Mouse (Mus musculus) spleen, postnatal 14 days (tissue): ENCODE data around the gene Cdrt4.
A peak's percentile ranks its signal among the peaks of the same experiment; 100 is the strongest.

ENCODE experiments used
- DNase-seq, 2 experiments: peaks; one replicate each; pipeline ENCODE4 v3.0.0; 2021 to 2022; ENCODE audit warnings: low spot score in 2 of 2

Gene Cdrt4

DNA sequence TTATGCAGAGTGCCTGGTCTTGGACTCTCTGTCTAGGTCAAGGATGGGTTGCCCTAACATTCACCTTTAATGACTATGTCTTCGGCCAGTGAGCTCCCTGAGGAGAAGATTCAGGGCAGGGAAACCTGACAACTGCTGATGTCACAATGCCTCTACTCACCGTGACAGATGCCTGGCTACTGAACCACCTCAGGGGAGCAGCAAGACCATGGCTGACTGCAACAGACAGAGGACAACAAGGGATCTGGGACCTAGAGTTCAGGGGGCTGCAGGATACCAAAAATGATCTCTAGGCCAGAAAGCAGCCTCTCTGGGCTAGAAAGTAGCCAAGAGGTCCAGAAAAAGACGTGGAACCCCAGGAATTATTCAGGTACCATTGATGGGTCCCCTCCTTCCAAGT, at the start of gene Cdrt4:
Gene Cdrt4, plus strand, starts transcription at position 182 of the 400 bp plus-strand sequence.
- DNase-seq: no peak

DNA sequence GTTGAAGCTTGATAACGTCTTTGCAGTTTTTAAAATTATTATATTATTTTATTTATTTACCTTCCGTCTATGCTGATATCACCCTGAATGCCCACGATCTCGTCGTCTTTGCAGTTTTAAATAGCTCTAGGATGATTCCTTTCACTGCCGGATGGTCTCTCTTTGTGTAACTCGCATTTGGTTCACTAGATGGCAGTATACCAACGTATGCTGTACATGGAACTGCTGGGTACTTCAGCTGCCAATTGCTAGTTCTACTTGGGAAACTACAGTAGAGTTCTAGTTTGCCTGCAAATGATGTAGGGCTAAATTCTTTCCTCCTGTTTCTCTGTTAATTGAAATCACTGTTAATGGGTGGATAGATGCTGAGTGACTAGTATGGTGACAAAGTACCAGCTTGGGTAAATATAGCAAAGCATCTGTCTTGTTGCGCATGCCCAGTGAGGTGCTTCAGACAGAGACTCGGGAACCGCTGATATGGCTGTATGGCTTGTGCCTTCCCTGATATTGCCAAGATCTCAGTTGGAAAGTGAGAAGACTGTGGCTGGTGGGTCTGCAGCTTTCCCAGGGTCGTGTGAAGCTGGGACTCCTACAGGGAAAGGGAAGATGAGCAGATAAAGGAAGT, 49.2 kb upstream of the Cdrt4 start:
- DNase-seq: peak in 1 of 2 experiments; percentile 16

DNA sequence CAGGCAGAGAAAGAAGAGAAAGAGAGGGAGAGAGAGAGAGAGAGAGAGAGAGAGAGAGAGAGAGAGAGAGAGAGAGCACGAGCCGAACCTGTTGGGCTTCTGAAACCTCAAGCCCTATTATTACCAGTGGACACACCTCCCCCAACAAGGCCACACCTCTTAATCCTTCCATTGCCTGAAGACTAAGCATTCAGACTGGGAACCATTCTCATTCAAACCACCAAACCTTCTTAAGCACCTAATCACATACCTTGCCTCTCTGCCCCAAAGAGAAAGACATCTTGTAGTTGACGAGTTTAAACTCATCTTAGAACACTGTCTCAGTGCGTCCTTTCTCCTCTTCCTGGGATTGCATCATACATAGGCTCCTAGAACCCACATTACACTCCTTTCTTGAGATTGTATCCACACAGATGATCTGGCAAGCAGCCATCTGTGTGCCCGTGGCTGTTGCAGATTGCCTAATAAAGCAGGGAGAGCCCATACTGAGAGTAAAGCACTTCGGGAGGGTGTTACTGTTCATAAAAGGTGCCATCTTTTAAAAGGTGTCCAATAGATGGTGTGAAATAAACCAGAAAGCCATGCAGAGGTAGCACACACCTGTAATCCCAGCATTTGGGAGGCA, 47.0 kb upstream of the Cdrt4 start:
- DNase-seq: no peak

DNA sequence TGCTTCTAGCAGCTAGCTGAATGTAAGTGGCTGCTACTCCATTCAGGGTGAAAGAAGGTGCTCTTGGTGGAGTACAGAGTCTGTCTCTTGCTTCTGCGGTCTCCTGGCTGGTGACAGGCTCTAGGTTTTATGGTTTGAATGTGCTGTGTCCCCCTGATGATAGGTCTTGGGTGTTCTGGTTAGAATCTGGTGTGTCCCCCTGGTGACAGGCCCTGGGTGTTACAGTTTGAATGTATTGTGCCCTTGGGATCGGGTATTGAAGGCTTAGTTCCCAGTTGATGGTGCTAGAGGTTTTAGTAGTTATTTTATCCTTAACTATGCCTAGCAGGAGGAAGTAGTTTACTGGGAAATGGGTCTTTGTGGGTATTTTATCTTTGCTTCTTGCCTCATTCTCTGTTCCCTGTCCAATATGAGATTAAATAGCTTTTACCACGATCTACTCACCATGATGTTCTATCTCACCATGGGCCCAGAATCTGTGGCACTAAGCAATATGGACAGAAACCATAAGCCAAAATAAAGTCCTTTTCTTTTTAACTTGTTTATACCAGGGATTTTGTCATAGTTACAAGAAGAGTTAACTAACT, 41.2 kb upstream of the Cdrt4 start:
- DNase-seq: peak in 1 of 2 experiments; percentile 7

DNA sequence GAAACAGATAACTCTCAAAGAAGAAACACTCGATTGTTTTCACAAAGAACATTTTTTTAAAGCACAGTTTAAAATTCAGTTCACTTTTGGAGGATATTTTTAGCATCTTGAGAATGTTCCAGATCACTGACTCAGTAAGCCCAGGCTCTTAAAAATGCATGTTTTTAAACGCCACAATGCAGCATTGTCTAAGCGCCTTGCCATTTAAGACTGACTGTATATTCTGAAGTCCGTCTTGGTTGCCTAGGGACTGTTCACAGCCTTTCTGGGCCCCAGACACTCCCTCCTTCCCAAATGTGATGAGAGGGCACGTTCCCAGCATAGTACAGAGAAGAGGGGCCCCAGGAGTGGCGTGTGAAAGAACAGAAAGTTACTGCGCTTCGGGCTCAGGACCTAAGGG, 39.6 kb upstream of the Cdrt4 start:
- no peak for DNase-seq

DNA sequence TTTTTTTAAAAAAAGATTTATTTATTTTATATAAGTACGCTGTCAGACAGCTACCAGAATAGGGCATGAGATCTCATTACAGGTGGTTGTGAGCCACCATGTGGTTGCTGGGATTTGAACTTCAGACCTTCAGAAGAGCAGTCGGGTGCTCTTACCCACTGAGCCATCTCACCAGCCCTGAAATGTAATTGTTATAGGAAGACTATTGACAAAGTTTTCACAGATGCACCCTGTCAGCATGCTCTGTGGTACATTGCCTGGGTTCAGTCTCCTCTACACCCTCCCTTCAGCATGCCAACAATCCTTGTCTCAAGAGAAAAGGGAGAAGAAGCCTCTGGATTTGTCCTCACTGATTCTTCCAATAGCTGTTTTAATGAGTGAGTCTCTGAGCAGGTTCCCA, 37.9 kb upstream of the Cdrt4 start:
- no peak for DNase-seq

DNA sequence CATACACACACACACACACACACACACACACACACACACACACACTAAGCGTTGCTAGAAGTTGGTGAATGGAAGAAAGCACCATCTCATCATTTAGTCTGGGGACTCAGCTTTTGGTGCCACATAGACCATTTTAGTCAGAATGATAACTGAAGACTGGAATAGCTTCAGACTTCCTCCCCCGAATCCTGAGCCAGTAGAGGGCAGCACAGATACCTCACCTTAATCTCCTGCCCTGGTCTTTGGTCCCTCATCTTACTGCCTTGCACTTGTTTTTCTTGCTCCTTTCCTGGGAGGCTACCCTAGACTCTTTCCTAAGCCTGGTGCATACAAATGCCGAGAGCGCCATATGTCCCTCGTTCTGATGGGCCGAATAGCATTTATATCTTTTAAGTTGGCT, 36.5 kb upstream of the Cdrt4 start:
- no peak for DNase-seq

DNA sequence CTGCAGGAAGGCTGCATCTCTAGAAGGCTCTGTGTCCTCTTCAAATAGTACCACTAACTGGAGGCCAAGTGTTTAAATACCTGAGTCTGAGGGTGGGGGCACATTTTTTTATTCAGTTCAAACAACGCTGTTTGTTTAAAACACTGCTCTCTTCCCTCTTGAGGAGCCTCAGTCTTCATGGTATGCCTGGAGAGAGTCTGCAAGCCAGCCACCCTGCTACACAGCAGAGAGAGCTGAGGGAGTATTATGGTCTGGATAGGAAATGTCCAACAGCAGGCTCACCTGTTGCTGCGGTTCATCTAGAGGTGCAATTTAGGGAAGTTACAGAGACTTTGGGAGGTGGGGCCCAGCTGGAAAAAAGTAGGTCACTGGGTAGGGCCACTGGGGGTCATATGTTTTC, 35.5 kb upstream of the Cdrt4 start:
- DNase-seq: no peak

DNA sequence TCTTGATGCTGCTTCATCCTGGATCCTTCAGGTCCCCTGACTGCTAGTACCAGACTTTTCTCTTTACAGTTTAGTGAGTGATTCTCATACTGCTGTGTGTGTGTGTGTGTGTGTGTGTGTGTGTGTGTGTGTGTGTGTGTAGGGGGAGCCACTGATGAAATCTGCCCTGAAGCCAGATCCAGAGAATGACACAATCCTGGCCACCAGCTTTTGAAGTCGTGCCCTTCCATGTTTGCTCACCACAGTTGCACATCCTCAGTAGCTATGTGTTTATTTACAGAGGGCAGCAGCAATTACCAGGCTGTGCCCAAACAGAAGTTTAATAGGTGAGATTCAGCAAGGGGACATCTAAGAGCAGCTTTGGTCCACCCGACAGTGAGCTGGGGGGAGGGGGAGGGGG, 34.2 kb upstream of the Cdrt4 start:
- DNase-seq: no peak

DNA sequence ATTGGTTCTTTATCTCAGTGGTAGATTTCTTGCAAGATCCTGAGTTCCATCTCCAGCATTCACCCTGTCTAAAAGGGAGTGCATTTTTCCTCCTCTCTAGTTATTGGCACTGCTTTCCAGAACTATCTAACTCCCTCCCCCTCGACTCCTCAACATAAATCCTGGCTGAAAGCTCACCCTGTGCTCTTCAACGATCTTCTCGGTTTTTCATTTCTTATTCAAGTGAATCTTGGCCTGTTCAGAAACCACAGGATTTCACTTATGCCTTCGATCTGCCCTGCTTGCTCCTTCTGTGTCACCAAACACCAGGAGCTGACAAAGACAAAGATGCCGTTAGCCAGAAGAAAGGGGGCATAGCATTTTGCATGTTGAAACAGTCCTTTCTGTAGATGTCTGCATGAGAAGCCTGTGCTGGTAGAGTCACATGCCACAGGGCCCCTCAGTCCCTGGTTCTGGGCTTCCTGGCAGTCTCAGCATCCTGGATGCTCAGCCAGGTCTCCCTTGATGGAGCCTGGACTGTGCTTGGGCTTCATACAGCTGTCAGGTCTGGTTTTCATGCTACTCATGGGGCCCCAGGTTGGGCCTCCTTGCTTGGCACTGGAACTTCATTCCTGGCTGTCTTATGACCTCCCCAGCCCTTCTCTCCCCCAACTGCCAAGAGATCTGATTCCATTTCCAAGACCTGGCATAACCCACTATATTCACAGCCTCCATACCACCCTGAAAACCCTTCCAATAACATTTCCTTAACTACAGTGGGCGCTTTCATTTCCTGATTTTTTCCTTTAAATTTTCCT, 30.8 kb upstream of the Cdrt4 start:
- no peak for DNase-seq

DNA sequence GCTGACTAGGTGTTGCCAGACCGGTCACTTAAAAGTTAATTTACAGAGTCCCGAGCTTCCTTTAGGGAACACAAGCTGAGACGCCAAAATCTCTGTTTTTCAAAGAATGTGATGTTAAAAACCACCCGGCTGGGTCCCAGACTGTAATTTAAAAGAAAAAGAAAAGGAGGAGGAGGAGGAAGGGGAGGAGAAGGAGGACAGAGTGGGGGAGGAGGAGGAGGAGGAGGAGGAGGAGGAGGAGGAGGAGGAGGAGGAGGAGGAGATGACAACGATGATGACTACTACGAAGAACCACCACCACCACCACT, 30.3 kb upstream of the Cdrt4 start:
- no peak for DNase-seq

DNA sequence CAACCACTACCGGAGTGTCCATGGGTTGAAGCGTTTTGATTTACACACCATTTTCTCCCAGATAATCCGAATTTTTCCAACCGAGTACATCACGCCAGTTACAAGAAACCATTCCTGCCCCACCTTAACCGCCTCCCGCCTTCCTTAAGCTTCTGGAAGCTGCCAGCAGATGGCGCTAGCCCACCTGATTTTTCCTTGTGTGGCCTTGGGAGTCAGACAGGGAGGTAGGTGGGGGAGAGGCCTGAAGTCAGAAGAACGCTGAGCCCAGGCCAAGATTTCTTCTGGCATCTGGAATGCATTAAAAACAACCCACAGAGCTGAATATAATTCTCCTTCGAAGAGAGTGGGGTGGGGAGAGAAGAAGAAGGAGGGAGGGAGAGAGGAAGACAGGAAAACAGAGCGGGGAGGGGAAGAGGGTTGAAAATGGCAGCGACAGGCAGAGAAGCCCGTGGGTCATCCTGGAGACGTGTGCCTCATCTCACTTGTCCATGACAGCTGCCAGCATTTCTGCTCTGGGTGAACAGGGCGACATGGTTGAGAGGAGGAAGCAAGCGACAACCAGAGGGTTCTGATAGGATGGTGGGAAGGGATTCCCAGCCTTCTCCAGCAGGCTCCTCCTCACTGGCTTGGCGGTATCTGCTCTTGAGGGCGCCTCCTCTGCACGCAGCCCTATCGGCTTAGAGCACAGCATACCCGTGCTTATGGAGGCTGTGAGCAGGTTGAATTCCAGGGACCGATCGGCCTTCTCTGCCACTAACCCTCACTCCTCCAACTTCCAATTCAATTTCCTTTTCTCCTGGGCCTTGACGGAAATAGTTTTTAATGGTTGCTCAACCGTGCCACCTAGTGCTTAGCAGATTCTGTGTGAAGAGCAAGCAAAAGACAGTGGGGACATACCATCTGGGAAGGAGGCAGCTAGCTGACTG, 29.7 kb upstream of the Cdrt4 start:
- peak; percentile 18 to 48 for DNase-seq

DNA sequence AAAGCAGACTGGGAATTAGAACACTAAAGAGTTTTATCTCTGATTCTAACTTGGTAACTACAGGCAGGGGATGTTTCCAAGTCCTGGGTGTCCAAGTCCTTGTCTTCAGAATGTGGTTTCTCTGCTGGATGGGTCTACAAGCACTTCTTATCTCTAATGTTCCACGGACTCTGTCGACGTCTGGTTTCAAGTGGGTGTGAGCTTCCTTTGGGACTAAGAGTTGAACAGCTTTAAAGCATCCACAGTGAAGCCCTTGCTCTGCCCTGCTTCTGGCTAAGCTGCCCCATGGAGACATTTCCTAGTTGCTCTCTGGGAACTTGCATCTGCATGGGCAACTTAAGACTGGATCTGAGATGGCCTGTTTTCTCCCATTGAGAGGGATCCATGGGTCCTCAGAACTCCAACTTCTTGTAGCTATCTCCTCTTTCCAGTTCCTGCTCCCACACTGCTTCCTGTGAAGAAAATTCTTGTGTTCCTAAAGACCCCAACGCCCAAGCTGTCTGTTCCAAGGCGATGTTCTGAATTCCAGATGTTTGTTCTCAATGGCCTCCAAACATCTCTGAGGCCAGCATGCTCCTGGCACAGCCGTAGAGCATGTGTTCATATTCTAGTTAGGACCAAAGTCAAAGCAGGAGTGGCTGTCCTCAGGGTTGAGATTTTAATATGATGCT, 26.8 kb upstream of the Cdrt4 start:
- DNase-seq: no peak

DNA sequence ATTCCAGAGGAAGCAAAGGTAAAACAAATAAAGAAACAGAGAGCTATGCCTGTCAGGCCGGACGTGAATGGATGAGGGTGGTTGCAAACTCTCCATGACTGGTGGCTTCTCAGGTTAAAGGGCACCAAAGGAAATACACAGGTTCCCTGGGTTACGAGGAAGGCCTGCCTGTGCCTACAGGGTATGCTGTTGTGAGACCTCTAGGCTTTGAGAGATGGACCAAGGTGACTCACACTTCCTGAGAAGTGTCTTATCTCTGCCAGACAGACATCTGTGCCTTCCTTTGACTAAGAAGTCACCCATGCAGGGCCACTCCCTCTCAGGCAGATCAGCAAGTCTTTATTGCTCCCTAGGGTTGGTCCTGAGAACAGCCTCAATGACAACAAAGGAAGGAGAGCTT, 21.2 kb upstream of the Cdrt4 start:
- no peak for DNase-seq

DNA sequence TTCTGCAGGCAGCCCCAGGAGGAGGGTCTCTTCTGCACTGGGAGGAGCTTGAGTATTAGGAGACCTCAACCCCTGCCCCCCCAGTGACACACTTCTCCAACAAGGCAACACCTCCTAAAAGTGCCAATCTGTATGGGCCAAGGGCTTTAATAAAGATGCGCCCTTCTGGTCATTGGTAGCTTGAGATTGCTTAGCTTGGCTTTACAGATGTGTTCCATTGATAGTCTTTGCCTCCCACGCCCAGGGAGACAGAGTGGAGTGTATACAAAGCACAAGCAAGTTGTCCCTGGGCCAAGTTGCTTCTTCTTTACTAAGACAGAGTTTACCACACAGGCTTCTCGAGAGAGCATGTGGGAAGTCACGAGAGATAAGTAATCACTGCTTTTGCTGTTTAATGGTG, 20.4 kb upstream of the Cdrt4 start:
- no peak for DNase-seq

DNA sequence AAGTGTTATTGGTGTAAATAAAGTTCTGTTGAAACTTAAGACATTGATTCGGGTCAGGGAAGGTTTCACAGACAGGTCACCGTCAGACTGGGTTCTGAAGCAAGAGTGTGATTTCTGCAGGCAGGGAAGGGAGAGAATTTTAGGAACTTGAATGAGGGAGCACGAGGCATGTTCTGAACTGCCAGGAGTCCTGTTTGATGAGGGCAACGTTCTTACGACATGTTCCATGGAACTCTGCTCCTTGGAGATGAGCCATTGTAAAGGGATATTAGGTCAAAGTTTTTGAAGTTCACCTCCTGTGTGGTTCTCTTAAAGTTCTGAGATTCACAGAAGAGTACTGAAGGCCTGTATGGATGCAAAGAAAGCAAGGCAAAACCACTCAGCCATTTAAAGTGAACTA, 19.9 kb upstream of the Cdrt4 start:
- DNase-seq: no peak

DNA sequence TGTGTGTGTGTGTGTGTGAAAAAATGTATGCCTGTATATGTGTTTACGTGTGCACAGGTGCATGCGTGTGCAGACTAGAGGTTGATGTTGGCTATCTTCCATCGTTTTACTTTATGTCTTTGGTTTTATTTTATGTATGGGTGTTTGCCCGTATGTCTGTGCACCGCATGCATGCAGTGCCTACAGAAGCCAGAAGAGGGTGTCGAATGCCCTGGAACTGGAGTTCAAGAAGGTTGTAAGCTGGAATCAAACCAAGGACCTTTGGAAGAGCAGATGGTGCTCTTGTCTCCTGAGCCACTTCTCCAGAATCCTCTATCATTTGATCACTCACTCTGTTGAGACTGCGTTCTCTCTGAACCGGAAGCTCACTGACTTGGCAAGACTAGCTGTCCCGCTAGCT, 17.9 kb upstream of the Cdrt4 start:
- DNase-seq: no peak

DNA sequence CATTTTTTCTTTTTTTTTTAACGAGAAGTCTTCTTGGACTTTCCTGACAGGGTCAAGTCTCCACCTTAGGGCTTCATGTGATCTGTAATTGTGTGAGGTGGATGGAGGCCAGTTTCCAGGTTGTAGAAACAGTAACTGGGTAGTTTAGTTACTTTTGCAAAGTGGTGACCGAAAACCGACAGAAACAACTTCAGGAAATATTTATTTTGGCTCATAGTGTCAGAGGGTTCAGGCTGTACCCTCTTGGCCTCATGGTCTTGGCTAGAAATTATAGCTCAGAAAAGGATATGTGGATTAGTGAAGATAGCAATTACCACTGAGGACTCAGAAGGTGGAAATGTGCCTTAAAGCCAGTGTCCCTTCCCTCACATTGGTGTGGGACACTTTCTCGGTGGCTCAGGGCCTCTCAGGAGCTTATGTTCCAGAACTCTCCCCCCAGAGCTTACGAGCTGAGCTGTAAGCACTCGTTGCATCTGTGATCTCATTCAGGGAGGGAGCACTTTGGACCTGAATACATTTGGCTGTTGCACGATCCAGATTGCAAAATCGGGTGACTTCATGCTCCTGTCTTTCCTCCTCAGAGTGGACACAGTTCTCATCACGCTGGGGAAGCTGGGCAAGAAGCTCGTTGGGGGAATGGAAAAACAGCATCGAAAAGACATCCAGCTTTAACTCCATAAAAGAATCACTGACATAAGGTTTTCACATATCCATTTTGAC, 16.0 kb upstream of the Cdrt4 start:
- DNase-seq: no peak

DNA sequence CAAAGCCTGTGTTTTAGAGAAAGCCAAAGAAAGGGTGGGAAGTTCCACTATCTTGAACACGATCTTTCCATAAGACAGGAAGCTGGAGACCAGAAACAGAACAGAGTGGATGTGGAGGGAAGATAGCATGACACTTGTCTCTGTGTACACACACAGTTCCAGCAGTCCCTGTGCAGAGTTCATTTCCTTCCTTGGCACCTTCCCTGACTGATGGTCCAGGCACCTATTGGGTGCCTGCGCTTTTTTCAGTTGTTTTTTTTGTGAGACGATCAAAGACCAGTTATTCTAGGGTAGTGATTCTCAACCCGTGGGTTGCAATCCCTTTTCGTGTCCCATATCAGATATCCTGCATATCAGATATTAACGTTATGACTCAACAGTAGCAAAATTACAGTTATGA, 13.0 kb upstream of the Cdrt4 start:
- no peak for DNase-seq

DNA sequence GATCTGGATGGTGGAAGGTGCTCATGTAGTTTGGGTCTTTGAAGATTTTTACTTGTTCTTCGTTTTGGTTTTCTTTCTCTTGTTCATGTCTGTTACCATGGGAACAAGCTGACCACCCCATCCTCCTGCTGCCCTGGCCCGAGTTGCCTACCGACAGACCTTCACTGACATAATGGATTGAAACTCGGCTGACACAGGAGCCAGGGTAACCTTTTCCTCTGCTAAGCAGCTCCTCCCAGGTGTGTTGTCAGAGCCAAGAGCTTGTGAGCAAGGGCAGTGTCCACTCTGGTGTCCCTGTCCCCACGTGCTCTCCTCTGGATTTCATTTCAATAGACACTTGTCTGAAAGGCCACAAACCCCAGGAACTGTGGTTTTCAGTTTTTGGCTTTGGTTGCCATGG, 12.1 kb upstream of the Cdrt4 start:
- no peak for DNase-seq

DNA sequence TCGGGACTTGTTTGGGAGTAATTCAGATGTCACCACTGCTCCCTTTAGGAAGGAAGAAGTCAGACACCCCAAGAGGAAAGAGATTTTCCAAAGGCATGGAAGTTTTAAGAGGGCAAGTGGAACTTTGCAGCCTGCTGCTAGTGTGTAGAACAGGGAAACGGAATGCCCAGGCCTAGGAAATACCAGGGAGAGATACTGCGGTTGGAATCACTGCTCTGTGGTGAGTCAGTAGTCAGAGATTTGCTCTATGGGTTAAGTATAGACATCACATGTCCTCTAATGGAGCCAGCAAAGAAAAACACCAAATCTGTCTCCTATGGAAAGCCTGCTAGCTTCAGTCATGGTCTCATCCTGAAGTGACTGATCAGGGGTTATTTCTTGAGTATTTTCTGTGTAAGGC, 10.8 kb upstream of the Cdrt4 start:
- DNase-seq: no peak
